Mouse (Mus musculus) 3134 (cell line): ENCODE results near the gene Arrb1.

Experiments used
- DNase-seq: peaks from one replicate; pipeline ENCODE4 v3.0.0-alpha.2; 2011; ENCODE audit warnings: low spot score; ENCODE audit not compliant: insufficient read length; ENCODE audit errors: extremely low read depth

Arrb1 gene

DNA sequence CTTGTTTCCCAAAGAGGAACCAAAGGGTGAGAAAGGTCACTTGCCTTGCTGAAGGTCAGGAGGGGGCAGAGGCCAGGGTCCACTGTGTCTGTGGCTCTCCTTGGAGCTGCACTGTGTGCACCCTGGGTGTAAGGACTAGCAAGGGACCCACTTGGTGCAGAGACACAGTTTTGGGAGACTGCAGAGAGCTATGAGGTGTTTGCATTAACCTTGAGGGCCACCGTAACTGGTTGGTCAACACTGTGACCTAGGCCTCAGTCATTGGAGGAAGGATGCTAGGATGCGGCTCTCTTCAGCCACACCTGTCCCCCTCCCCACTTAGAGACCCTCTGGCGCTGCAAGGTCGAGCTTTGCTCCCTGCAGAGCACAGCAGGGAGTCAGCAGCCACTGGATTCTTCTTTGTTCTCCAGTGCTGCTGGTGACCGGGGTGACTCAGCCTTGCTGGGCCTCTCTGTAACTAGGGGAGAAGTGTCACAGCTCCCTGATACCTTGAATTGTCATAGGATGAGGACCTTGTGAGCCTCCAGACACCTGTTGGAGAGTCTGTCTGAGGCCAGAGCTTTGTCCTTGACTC lies 2.0 kb downstream of the Arrb1 start:
- no peak for DNase-seq

DNA sequence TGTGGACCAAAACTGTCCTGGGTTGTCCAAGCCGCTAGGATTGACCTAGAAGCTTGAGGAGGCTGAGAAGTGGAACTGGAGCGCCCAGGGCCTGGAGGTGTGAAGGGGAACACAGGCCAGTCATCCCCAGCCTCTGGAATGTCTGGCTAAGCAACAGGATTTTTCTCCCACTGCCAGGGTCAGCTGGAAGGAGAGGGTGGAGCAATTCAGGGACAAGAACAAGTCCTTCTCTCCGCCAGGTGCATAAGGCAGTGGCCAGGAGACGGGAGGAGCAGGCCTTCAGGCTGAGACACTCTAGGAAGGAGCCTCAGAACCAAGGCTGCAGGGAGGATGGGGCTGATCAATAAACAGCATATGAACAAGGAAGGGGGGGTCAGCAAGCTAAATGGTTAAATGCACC lies 3.2 kb downstream of the Arrb1 start:
- DNase-seq = no peak

DNA sequence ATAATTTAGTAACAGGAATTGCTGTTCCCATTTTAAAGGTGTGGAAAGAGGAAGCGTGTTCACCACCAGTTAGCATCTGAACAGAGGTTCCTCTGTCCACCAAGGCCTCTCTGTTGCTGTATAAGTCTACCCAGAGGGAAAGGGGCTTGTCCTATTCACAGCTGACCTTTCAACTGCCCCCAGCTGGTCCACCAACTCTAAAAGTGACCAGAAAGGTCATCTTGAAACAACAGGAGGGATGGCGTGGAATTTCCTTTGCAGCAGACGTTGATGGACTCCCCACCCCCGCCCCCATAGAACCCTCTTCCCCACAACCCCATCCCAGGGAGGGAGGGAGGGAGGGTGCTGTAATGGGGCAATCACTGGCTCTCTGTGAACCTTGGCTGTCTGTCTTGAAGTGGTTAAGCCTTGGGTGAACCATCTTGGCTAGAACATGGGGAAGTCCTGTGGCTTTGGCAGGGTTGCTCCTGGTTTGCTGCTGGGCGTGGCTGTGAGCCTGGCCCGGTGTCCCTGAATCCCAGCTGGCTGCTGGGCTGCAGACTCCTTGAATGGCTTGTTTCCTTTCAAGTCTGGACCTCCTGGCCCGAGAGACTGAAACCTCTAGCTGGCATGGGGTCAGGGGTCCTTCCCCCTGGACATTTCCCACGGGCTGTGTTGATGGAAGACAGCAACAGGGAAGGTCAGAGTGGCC lies 4.1 kb downstream of the Arrb1 start:
- DNase-seq = peak; percentile 74

DNA sequence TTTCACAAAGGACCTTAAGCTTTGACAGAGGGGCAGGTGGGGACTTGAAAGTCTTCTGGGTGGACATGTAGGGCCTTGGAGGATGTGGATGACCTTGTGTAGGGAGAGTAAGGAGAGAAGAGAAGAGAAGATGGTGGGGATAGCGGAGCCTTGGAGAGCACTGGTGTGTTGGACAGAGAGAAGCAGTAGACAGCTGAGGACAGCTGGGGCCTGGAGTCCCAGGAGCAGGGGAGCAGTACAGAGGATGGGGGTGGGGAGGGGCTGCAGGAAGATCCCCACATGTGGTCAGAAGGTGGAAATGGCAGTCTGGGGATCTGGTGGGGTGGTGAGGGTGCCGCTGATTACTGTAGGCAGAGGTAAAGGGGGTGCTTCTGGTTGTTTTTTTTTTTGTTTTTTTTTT lies 4.8 kb downstream of the Arrb1 start:
- no peak for DNase-seq

DNA sequence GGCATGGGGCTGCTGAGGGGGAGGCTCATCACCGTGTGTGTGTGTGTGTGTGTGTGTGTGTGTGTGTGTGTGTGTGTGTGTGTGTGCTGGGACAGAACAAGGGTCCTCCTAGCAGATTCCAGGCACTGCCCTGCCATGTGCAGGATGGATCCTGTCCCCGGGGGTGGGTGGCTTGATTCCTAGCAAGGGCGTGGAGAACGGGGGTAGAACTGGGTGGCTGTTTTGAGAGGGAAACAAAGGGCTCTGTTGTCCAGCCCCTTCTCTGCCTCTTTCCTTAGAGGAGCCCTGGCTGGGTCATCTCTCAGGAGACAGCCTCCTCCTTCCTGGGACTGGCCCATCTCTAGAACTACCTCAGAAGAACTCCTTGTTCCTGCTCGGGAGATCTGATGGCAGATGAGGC lies 5.9 kb downstream of the Arrb1 start:
- DNase-seq = no peak

DNA sequence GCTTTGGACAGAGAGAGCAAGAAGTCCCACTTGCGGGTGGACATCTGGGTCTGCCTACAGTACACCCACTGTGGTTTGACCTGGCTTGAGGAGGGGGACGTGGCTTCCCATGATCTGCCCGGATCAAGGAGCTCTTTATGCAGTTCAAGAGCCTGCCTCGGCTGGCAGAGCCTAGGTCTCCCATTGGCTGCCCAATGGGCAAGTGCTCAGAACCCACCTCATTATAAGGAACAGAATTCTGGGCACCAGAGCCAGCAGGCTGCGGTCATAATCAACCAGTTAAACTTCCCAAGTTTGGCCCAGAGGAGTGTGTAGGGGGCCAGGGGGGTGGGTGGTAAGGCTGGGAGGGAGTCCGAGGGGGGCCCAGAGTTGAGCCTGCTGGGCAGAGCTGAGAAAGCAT lies 9.0 kb downstream of the Arrb1 start:
- DNase-seq = no peak

DNA sequence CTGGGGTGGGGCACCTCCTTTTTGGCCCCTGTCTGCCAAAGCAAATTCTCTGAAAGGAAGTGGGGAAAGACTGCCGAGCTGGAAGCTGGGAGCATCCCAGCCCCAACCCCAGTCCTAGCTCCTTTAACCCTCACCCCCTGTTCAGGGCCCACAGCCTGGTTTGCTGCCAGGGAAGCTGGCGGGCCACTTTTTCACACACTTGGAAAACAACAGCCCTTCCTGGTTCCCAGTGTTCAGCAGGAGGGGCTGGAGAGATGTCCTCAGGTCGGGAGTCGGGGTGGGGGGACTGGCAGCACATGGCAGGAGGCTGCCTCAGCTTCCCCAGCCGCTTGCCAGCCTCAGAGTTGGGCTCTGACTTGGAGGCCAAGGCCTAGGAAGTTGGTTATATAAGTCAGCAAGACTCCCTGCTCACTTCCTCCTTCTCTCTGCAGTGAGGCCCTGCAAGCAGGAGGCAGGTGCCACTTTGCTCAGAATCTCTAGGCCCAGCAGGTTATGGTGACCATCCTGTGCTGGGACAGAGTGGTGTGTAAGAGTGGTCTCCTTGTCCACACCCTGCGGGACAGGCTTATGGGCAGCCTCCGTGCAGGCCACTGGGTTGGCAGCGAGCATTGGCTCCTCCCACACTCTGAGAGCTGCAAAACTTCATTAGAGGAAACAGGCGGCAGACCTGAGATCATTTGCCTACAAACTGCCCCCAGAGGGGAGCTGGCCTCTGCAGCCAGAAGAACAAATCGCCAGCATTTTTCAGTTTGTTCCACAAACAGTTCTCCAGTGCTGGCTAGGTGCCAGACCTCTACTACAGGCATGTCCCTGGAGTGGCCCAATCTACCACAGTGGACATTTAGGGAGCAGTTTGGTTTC lies 10.8 kb downstream of the Arrb1 start:
- DNase-seq = peak; percentile 58

DNA sequence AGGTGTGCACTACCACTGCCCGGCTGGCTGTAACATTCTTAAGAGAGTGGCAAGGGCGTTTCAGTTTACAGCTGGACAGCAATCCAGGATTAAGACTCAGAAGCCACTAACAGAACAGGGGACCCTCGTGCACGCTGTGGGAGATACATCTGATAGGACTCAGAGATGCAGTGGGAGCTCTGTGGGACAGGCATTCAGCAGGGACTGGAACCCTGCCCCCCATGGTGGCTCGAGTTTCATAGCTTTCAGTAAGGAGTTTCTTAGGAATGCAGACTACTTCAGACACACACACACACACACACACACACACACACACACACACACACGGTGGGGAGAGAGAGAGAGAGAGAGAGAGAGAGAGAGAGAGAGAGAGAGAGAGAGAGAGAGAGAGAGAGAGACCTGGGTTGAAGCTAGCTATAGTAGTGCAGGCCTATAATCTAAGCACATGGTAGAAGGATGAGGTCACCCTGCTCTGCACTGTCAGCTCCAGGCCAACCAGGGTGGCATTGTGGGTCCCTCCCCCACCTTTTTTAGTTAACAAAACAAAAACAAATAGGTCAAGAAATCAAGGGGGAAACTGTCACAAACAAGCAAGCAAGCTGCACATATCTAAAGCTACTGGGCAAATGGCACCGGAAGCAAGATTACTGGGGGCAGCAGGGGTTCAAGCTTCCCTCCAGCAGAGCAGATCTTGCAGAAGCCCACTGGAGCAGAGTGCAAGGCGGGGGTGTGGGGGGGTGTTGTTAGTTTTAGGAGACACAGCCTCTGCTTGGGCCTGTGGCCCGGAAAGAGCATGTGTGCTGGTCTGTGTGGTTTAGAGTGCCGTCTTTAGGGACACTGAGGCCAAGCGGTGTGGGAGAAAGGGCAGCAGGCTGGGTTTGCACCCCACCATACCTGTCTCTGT lies 12.6 kb downstream of the Arrb1 start:
- DNase-seq = no peak

DNA sequence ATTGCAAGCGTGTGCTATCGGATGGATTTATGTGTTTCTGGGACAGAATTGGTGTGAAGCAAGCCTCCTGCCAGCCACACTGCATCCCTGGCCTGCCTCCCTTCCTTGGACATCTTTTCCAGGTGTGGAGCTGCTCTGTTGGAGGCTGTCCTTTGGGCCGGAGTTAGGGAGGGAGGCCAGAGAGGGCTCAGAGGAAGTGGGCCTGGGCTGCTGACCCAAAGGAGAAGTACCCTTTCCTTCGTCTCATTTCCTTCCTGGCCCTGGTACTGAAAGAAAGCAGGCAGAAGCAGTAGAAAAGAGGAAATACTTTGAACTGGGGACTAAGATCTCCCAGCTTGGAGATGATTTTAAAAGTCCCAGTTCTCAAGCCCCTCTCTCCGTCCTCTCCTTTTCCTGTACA lies 14.4 kb downstream of the Arrb1 start:
- no peak for DNase-seq

DNA sequence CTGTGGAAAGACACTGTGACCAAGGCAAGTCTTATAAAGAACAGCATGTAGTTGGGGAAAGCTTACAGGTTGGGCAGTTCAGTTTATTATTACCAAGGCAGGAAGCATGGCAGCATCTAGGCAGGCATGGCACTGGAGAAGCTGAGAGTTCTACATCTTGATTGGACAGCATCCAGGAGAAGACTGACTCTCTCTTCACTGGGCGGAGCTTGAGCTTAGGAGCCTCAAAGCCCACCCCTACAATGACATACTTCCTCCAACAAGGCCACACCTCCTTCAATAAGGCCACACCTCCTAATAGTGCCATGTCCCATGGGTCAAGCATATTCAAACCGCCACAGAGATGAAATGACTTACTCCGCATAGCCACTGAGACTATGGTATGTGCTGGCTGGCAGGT lies 16.4 kb downstream of the Arrb1 start:
- no peak for DNase-seq

DNA sequence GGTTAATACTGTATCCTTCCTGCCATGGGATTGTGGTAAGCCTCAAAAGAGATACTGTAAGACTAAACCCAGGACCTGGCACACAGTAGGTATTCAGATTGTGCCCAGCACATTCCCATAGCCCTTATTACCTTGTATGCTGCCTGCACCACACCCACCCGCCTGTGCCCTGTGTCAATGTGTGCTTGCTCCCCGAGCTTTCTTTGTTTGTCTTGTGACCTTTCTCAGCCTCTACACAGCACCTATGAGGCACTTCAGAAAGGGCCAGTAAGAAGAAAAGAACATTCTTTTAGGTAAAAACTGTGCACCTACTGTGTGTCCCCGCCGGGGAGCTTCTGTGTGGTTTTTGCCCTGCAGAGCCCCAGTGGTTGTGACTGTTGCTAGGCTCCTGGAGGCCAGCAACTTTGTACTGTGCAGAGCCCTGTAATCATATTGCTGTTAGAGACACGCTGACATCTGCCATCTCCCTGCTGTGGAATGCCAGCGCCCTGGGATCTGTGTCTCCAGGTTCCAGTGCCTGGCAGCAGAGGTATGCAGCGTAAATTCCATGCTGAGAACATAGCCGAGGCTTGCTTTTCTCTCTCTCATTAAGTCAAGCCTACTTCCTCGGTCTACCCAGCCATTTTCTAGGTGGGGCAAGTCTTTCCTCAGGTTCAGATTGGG lies 18.1 kb downstream of the Arrb1 start:
- no peak for DNase-seq

DNA sequence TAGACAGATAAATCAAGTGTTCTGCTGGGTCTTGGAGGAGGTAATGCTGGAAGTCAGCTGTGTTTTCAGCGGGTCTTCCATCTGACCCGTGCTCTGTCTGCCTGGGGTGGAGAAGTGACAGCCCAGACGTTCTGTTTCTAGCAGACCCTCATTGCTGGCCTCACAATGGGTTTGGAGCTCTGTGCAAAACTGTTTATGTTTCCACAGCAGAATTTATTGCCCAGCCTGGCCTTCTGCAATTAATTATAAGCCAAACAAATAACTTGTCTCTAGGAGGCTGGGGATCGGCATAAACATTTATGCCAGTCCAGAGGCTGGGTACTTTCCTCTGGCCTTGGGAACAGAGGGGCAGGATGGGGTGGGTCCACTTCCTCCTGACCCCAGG lies 18.6 kb downstream of the Arrb1 start:
- no peak for DNase-seq

DNA sequence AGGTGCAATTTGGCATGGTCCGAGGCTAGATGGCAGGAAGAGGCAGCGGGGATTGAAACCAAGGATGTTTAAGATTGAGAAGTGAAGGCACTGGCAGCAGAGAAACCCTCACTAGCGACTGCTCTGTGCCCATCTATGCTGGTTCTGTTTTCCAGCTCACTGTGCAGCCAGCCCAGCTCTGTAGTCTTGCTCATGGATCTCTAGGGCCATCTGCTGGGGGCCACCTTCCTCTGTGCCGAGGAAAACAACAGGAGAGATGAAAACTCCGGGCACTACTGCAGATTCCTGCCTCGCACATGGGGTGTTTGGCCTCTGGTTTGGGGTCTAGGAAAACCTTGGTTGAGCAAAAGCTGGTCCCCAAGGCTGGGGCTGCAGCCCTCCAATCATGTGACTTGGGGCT lies 20.6 kb downstream of the Arrb1 start:
- DNase-seq = no peak

DNA sequence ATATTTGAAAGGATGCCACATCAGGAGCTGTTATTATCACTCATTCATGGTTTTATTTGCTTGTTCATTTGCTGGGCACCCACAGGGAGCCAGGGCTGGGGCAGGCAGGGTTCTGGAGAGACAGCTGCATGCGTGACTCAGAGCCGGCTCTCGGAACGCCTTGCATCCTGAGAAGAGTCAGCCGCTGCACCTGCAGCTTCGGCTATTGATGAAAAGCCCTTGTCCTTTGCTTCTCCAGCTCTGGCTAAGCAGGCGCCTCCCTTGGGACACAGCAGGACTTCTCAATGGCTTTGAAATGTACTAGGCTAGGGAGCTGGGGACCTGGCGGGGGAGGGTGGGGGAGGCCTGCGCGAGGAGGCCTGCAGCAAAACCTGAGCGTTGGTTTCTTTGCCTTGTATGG lies 23.8 kb downstream of the Arrb1 start:
- no peak for DNase-seq

DNA sequence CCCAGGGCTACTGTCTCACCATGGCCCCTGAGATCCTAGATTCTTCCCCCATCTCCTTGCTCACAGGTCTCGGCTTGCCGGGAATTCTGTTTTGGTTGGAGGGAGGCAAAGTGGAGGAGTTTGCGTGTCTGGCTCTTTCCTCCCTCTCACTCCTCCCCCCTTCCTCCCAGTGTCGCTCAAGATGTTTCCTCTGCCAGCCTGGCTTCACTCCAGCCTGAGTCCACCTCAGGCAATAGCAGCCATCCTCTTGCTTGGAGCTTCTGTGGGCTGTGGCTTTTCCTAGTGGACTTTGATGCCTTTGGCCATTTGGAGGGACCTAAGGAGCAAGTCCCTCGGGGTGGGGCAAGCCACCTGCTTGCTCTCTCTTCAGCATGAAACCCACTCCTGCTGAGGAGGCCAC lies 27.2 kb downstream of the Arrb1 start:
- DNase-seq = no peak

DNA sequence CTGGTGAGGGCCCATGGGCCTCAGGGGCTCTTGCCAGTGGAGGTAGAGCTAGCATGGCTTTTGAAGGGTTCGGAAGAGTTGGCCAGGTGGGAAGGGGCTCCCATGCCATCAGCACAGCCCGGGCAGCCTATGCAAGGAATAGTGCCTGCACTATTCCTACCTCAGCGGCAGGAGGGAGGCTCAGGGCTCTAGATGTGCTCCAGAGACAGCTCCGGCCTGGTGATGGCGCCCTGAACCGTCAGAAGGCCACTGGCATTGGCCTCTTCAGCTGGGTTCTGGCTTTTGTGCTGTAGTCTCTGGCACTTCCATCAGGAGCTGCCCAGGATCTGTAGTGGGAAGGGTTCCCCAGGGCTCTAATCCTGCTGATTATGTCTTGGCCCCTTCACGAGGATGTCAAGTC lies 28.0 kb downstream of the Arrb1 start:
- no peak for DNase-seq

DNA sequence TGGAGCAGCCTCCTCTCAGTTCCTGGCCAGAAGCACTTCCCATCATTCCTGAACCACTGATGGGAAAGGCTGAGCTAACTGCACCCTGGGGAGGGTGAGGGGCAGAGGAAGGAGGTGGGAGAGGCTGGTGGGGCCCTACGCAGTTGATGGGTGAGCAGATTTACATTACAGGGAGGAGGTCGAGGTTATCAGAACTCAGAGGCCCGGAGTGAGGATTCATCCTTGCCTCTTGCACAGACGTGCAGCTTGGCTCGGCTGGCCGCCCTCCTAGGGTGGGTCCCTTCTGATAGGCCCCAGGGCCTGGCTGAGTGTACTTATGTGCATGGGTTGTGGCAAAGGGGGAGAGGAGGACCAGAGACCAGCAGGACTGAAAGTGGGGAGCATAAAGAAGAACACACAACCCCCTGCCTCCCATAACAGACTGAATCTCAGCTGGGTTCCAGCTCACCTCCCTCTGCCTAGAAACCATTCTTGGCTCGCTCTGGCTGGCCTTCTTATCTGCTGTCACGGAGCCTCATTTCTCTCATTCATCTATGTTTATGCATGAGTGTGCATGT lies 30.1 kb downstream of the Arrb1 start:
- DNase-seq = no peak

DNA sequence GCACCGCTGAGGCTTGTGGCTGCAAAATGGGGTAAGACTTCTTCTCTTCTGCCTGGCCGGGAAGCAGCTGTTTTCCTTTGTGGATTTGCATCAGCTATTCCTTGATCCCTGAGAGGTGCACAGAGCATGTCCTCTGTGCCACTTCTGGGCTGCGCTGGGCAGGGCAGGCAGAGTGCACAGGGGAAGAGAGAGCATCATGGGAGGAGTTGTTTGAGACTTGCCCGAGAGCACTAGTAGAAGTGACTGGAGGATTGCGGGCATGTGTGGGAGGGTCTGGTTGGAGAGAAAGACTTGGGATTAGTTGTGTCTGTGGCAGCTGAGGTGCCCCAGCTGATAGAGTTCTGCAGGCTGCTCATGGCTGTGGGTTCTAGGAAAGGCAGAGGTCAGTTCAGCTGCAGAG lies 35.4 kb downstream of the Arrb1 start:
- DNase-seq = no peak

DNA sequence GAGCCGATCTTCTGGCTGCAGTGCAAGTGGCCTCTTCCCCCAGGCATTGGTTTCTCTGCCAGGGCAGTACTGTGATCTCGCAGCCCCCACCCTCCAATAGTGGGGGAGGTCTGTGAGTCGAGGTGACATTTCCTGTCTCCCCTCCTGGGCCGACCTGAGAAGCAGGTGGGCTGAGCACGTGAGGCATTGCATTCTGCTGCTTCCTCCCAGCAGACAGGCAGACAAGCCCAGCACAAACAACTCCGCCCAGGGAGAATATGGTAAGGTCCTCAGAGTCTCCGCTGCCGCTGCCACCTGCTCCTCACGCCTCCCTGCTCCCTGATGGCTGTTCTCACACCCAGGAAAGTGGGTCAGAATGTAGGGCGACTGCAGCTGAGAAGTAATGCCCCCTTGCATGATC lies 37.7 kb downstream of the Arrb1 start:
- no peak for DNase-seq

DNA sequence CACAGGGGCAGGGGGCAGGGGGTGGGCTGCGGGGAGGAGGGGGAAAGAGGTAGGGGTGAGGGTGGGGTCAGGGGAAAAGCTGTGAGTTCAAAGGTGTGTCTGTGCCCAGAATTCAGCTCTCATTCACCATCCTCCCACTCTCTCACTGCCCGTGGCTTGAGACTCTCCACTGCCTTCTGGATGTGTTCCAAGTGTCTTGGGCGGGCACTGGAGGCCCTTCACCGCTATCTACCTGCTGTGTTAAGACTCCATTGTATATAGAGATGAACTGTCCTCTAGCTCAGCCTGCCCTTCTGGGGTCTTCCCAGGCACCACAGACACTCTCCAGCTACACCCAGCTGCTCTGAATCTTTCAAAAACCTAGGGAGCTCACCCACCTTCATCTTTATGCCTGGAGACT lies 38.1 kb downstream of the Arrb1 start:
- no peak for DNase-seq
